Mouse (Mus musculus): ENCODE data around the gene Xrra1.
A peak's percentile ranks its signal among the peaks of the same experiment; 100 is the strongest.
"Not testable (repeated sequence)": the region's sequence is repeated elsewhere in the genome, so short reads cannot be mapped to it uniquely, and the experiment has no call there.

The Xrra1 gene

GRCm38 (mm10) chr7:99858813-99859585 lies at the start of gene Xrra1:
Xrra1 (plus strand) TSS chr7:99859116.
- DNase-seq, result peak; percentile 96

DNA sequence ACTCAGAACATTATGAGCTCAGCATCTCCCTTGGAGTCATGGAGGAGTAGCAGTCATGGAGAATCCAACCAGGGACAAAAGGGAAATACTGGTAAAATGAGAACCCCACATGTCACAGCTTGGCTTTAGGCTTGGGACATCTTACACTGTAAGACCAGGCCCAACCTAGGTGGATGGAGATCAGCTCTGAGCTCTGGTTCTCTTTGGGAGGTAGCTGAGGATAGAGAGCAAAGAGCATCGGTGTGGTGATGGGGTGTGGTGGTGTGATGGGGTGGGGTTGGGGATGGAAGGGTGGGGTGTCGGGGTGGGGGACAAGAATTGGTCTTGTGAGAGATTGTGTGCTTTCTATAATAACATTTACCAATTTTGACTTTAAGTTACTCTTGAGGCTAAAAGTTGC lies 48.1 kb upstream of the Xrra1 start:
- no peak for DNase-seq

- DNase-seq, result no peak
Measured at GRCm38 (mm10) chr7:99811661-99812060, 47.3 kb upstream of the Xrra1 start.

DNA sequence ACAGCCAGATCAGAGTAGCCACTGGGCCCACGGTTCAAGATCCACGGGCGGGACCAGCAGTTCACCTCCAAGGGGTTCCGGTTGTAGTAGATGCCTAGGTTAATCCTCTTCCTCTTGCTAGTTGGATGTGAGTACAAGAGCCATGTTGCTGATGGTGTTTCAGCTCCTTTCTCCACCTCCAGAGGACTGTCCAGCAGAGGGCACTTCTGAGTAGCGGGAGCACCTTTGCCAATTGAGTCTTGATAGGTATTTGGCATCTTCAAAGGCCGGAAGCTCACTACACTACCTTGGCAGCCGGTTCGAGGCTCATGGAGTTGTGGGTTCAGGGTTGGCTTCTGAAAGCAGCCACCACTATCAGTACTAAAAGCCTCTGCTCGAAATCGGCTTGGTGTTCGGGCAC lies 45.5 kb upstream of the Xrra1 start:
- DNase-seq, result peak; percentile 29 to 61

GRCm38 (mm10) chr7:99818181-99818725 lies 40.7 kb upstream of the Xrra1 start:
- DNase-seq, result not testable (repeated sequence)

DNA sequence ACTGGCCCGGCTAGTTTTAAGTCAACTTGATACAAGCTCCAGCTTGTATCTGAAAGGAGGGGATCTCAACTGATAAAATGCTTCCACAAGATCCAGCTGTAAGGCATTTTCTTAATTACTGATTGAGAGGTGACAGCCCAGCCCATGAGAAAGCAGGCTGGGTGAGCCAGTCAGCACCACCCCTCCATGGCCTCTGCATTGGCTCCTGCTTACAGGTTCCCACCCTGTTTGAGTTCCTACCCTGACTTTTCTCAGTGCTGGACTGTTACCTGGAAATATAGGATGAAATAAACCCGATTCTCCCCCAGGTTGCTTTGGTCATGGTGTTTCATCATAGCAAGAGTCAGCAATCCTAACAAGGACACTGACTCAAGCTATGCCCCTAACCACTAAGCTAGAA lies 37.0 kb upstream of the Xrra1 start:
- DNase-seq, result no peak

GRCm38 (mm10) chr7:99822426-99822825 lies 36.5 kb upstream of the Xrra1 start:
- no peak for DNase-seq

GRCm38 (mm10) chr7:99823045-99823663 lies 35.8 kb upstream of the Xrra1 start:
- DNase-seq, result no peak

- no peak for DNase-seq
Measured at GRCm38 (mm10) chr7:99824649-99825483, 34.0 kb upstream of the Xrra1 start.

GRCm38 (mm10) chr7:99825511-99825910 lies 33.4 kb upstream of the Xrra1 start:
- DNase-seq, result no peak

- DNase-seq, result no peak
Measured at GRCm38 (mm10) chr7:99826096-99826495, 32.8 kb upstream of the Xrra1 start.

- peak; percentile 92 to 95 for DNase-seq
Measured at GRCm38 (mm10) chr7:99828083-99828570, 30.8 kb upstream of the Xrra1 start, which contains the start of gene Neu3. Neu3 (minus strand) TSS chr7:99828417.

DNA sequence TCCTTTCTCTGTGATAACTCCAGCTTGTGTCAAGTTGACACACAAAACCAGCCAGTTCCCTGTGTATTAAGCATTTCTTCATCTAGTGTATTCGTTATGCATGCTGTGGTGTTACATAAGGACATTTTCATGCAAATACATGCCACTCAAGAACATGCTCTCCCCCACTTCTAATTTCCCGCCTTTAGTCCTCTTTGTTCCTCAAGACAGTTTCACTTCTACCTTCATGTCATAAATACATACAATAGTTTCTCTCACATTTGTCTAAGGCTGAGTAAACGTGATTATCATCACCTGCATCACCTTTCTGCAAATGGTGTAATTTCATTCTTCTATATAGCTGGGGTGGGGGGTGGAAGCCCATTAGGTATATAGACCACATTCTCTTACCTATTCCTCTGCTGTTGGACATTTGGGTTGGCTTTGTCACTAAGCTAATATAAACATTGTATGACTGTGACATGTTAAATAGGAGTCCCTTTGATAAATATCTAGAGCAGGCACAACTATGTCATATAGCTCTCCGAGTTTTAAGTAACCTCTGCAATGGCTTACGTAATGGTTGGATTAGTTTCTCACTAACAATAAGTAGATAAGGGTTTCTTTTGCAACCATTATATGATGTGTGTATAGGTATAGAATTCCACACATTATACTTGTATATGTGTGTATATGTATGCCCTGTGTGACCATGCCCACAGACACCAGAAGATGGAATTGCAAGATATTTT lies 25.6 kb upstream of the Xrra1 start:
- no peak for DNase-seq

- no peak for DNase-seq
Measured at GRCm38 (mm10) chr7:99833846-99834222, 25.1 kb upstream of the Xrra1 start.

- DNase-seq, result no peak
Measured at GRCm38 (mm10) chr7:99834314-99834853, 24.5 kb upstream of the Xrra1 start.

DNA sequence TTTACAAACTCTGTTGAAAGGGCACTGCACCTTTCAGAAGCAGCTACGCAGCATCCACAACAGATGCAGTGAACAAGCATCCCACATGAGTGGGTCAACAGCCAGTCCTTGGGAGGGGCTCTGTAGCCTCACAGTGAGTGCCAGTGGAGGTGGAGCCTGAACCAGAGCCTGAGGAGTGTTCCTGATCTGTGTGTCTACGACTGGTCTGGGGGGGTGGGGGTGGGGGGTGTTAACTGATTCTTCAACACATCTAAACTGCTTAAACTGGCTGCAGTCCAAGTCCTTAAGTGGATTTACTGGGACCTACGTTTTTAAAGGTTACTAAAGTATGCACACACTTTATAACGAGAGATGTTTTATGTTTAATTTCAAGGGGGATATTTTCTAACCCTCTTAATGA lies 22.1 kb upstream of the Xrra1 start:
- no peak for DNase-seq

- DNase-seq, result no peak
Measured at GRCm38 (mm10) chr7:99837358-99838071, 21.4 kb upstream of the Xrra1 start.

DNA sequence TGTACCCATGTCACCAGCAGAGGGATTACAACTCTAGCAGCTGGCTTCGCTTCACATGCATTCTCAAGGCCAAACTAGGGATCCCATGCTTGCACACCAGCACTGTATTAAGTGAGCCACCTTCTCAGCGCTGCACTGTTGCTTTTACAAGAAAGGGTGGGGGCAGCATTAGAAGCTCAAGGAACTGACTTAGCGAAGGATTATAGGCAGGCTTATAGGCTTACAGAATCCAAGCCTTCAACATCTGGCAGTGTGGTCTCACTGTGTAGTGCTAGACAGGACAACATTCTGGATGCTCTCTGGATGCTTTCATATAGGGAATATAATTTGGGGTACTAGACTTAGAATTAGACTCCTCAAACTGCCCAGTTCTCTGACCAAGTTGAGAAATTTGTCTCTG lies 20.7 kb upstream of the Xrra1 start:
- DNase-seq, result no peak

DNA sequence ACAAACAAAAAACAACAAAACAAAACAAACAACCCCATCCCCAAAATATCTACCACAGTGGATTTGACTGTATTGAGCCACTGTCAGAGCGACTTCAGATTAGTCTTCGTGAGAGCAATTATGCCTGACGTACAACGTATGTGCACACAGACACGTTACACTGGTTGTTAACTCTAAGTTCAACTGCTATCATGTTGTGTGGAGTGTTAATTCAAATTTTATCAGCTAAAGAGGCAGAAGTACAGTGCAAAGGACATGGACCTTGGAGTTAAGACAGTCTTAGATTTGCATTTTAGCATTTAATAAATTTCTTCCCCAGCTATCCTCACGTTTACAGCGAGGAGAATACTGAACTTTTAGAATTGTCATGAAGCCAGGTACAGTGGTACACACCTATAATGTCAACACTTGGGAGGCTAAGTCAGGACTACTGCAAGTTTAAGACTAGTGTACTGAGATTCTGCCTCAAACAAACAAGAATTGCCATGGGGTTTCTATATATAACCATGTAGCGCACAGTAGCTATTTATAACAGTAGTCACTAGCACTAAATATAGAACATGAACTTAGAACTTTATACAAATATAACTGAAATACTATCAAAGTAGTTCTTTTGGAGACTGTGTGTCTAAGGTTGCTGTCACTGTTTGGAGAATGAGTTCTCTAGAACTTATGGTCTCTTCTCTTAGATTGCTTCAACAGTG lies 13.2 kb upstream of the Xrra1 start:
- DNase-seq, result no peak

- no peak for DNase-seq
Measured at GRCm38 (mm10) chr7:99850534-99850933, 8.4 kb upstream of the Xrra1 start.

- no peak for DNase-seq
Measured at GRCm38 (mm10) chr7:99851121-99851520, 7.8 kb upstream of the Xrra1 start.
